Mouse (Mus musculus) hindbrain, embryonic 11.5 days (tissue): ENCODE measurements around the gene Nmnat2. TPM values are rescaled to one million over a fixed set of nuclear protein-coding genes. Genes with fewer than 3 reads are reported as not detected.

ENCODE experiments used
- ATAC-seq: fragments of 200-750 bp; cut with Nextera tagmentation; 2 replicates; pipeline ENCODE4 v1.8.0; 2017; ENCODE audit warnings: mild to moderate bottlenecking, moderate TSS enrichment, moderate library complexity; ENCODE audit not compliant: low FRiP score
- DNase-seq: peaks from one replicate; pipeline ENCODE4 v3.0.0-alpha.2; 2015; ENCODE audit warnings: low spot score
- H3K27ac ChIP-seq: fragments of 300-500 bp; sonication (generic); 2 replicates; pipeline ENCODE4 v1.5.1; 2014; ENCODE audit warnings: mild to moderate bottlenecking, low read depth, low read length
- H3K27me3 ChIP-seq: fragments of 300-500 bp; sonication (generic); 2 replicates; pipeline ENCODE4 v1.6.1; 2014; ENCODE audit warnings: mild to moderate bottlenecking, low read length, moderate library complexity, mixed read lengths; ENCODE audit not compliant: control insufficient read depth, insufficient read depth
- H3K36me3 ChIP-seq: fragments of 300-500 bp; sonication (generic); 2 replicates; pipeline ENCODE4 v1.6.1; 2014; ENCODE audit warnings: mild to moderate bottlenecking, low read length, moderate library complexity, mixed read lengths; ENCODE audit not compliant: control insufficient read depth, insufficient read depth
- H3K4me1 ChIP-seq: fragments of 300-500 bp; sonication (generic); replicated peaks from 2 replicates; pipeline ENCODE4 v1.6.1; 2014; ENCODE audit warnings: low read length, mixed read lengths; ENCODE audit not compliant: control insufficient read depth, insufficient read depth
- H3K4me2 ChIP-seq: fragments of 300-500 bp; sonication (generic); replicated peaks from 2 replicates; pipeline ENCODE4 v1.6.1; 2014; ENCODE audit warnings: mild to moderate bottlenecking, low read depth, low read length
- H3K4me3 ChIP-seq: fragments of 300-500 bp; sonication (generic); 2 replicates; pipeline ENCODE4 v1.5.1; 2014; ENCODE audit warnings: low read depth, low read length
- H3K9ac ChIP-seq: fragments of 300-500 bp; sonication (generic); 2 replicates; pipeline ENCODE4 v1.6.1; 2014; ENCODE audit warnings: low read depth, low read length
- H3K9me3 ChIP-seq: fragments of 300-500 bp; sonication (generic); 2 replicates; pipeline ENCODE4 v1.6.1; 2016; ENCODE audit warnings: low read length; ENCODE audit not compliant: control insufficient read depth
- WGBS: fragments of 180-500 bp; shearing (Covaris S2); extraction: QIAGEN DNeasy Blood & Tissue Kit; methylation state at CpG from one replicate; pipeline ENCODE4 v1.1.7; 2014; 5-methylcytosine and 5-hydroxymethylcytosine counted together
- polyA plus RNA-seq: library from polyadenylated mRNA; unstranded; fragments of >200 nt; fragmentation: Nextera tagmentation; extraction: Ambion mirVana; gene quantifications from 2 replicates; pipeline ENCODE4 v1.2.1, GENCODE M21; 2014

The Nmnat2 gene
- polyA plus RNA-seq, 1 experiment from 2014 or later, result 36.7 TPM

- DNase-seq, result no peak
- H3K27me3 ChIP-seq, result no peaks in the 10 kb centered on the region
- no peaks in the 10 kb centered on the region for H3K4me1 ChIP-seq
- no peaks in the 10 kb centered on the region for H3K36me3 ChIP-seq
- no peak overlapping the region for H3K9ac ChIP-seq
- H3K27ac ChIP-seq, result no peak overlapping the region
- no peak for ATAC-seq
- no peaks in the 10 kb centered on the region for H3K9me3 ChIP-seq
- no peak overlapping the region for H3K4me3 ChIP-seq
- H3K4me2 ChIP-seq, result no peak overlapping the region
- WGBS, result 80% methylated on average over 5 of the region's 5 CpGs
Measured at GRCm38 (mm10) chr1:153145791-153146190, 191.0 kb downstream of the Nmnat2 start.

- Histone ChIP-seq H3K27me3 (no peaks in the 10 kb centered on the region), H3K4me1 (no peaks in the 10 kb centered on the region), H3K36me3 (no peaks in the 10 kb centered on the region), H3K27ac (no peak overlapping the region), H3K9me3 (no peaks in the 10 kb centered on the region), H3K4me2 (no peak overlapping the region), H3K4me3 (no peak overlapping the region), H3K9ac (no peak overlapping the region)
- ATAC-seq (no peak), DNase-seq (no peak)
- WGBS, result 93% methylated on average over 7 of the region's 7 CpGs
Measured at GRCm38 (mm10) chr1:153152594-153152993, 197.8 kb downstream of the Nmnat2 start.

GRCm38 (mm10) chr1:153153619-153154137, 198.9 kb downstream of the Nmnat2 start:
- Histone ChIP-seq H3K36me3 (no peaks in the 10 kb centered on the region), H3K27ac (no peak overlapping the region), H3K4me1 (no peaks in the 10 kb centered on the region), H3K9ac (no peak overlapping the region), H3K9me3 (no peaks in the 10 kb centered on the region), H3K27me3 (no peaks in the 10 kb centered on the region), H3K4me3 (no peak overlapping the region), H3K4me2 (no peak overlapping the region)
- DNase-seq, result peak; percentile 27
- no peak for ATAC-seq
- WGBS, result 75% methylated on average over 10 of the region's 10 CpGs

- H3K27me3 ChIP-seq, result no peaks in the 10 kb centered on the region
- no peaks in the 10 kb centered on the region for H3K36me3 ChIP-seq
- H3K9me3 ChIP-seq, result no peaks in the 10 kb centered on the region
- DNase-seq, result no peak
- no peak overlapping the region for H3K27ac ChIP-seq
- ATAC-seq, result no peak
- H3K9ac ChIP-seq, result no peak overlapping the region
- H3K4me1 ChIP-seq, result no peaks in the 10 kb centered on the region
- no peak overlapping the region for H3K4me3 ChIP-seq
- WGBS, result 84% methylated on average over 8 of the region's 8 CpGs
- H3K4me2 ChIP-seq, result no peak overlapping the region
Measured at GRCm38 (mm10) chr1:153155364-153155763, 200.6 kb downstream of the Nmnat2 start.

GRCm38 (mm10) chr1:153157021-153157623, 202.3 kb downstream of the Nmnat2 start:
- no peaks in the 10 kb centered on the region for H3K36me3 ChIP-seq
- H3K4me1 ChIP-seq, result no peaks in the 10 kb centered on the region
- no peak overlapping the region for H3K4me2 ChIP-seq
- no peaks in the 10 kb centered on the region for H3K27me3 ChIP-seq
- no peaks in the 10 kb centered on the region for H3K9me3 ChIP-seq
- no peak overlapping the region for H3K9ac ChIP-seq
- H3K27ac ChIP-seq, result no peak overlapping the region
- DNase-seq (no peak), ATAC-seq (no peak)
- no peak overlapping the region for H3K4me3 ChIP-seq
- 88% methylated on average over 5 of the region's 5 CpGs for WGBS

GRCm38 (mm10) chr1:153159137-153159536, 204.3 kb downstream of the Nmnat2 start:
- 95% methylated on average over 4 of the region's 4 CpGs for WGBS
- no peaks in the 10 kb centered on the region for H3K9me3 ChIP-seq
- no peak overlapping the region for H3K4me2 ChIP-seq
- no peaks in the 10 kb centered on the region for H3K36me3 ChIP-seq
- DNase-seq, result no peak
- no peaks in the 10 kb centered on the region for H3K4me1 ChIP-seq
- H3K27me3 ChIP-seq, result no peaks in the 10 kb centered on the region
- no peak overlapping the region for H3K4me3 ChIP-seq
- no peak overlapping the region for H3K27ac ChIP-seq
- no peak for ATAC-seq
- no peak overlapping the region for H3K9ac ChIP-seq

- Histone ChIP-seq H3K9ac (no peak overlapping the region), H3K4me3 (no peak overlapping the region), H3K27ac (no peak overlapping the region), H3K27me3 (no peaks in the 10 kb centered on the region), H3K36me3 (no peaks in the 10 kb centered on the region), H3K9me3 (no peaks in the 10 kb centered on the region), H3K4me1 (no peaks in the 10 kb centered on the region), H3K4me2 (no peak overlapping the region)
- ATAC-seq (no peak), DNase-seq (no peak)
- WGBS, result 72% methylated on average over 3 of the region's 3 CpGs
Measured at GRCm38 (mm10) chr1:153163831-153164230, 209.0 kb downstream of the Nmnat2 start.

- Histone ChIP-seq H3K4me2 (no peak overlapping the region), H3K36me3 (no peaks in the 10 kb centered on the region), H3K9me3 (no peaks in the 10 kb centered on the region), H3K4me3 (no peak overlapping the region), H3K27me3 (no peaks in the 10 kb centered on the region), H3K4me1 (no peaks in the 10 kb centered on the region), H3K27ac (no peak overlapping the region), H3K9ac (no peak overlapping the region)
- 84% methylated on average over 5 of the region's 5 CpGs for WGBS
- ATAC-seq, result no peak
- DNase-seq, result no peak
Measured at GRCm38 (mm10) chr1:153168293-153168692, 213.5 kb downstream of the Nmnat2 start.
